Mouse (Mus musculus) stomach, postnatal 0 days (tissue): ENCODE data around the gene Fam76a. TPM values are rescaled to one million over a fixed set of nuclear protein-coding genes. Genes with fewer than 3 reads are reported as not detected.
A peak's percentile ranks its signal among the peaks of the same experiment; 100 is the strongest.

Source experiments
- ATAC-seq: fragments of 200-750 bp; cut with Nextera tagmentation; 2 replicates; pipeline ENCODE4 v1.8.0; 2017; ENCODE audit not compliant: low FRiP score, low TSS enrichment
- DNase-seq: peaks from one replicate; pipeline ENCODE4 v3.0.0-alpha.2; 2016; ENCODE audit warnings: low spot score
- H3K27ac ChIP-seq: fragments of 300-500 bp; sonication (generic); replicated peaks from 2 replicates; pipeline ENCODE4 v1.5.1; 2014; ENCODE audit warnings: mild to moderate bottlenecking, control low read depth
- H3K27me3 ChIP-seq: fragments of 300-500 bp; sonication (generic); 2 replicates; pipeline ENCODE4 v1.6.1; 2014; ENCODE audit warnings: low read length; ENCODE audit not compliant: control insufficient read depth, insufficient read depth
- H3K36me3 ChIP-seq: fragments of 300-500 bp; sonication (generic); 2 replicates; pipeline ENCODE4 v1.6.1; 2014; ENCODE audit warnings: low read length, mixed read lengths; ENCODE audit not compliant: control insufficient read depth, insufficient read depth
- H3K4me1 ChIP-seq: fragments of 300-500 bp; sonication (generic); replicated peaks from 2 replicates; pipeline ENCODE4 v1.6.1; 2014; ENCODE audit warnings: antibody characterized with exemption; ENCODE audit not compliant: control insufficient read depth, insufficient read depth
- H3K4me2 ChIP-seq: fragments of 300-500 bp; sonication (generic); replicated peaks from 2 replicates; pipeline ENCODE4 v1.6.1; 2014; ENCODE audit warnings: low read depth, mild to moderate bottlenecking, control low read depth, moderate library complexity
- H3K4me3 ChIP-seq: fragments of 300-500 bp; sonication (generic); 2 replicates; pipeline ENCODE4 v1.5.1; 2014; ENCODE audit warnings: low read depth, low read length, control low read depth
- H3K9ac ChIP-seq: fragments of 300-500 bp; sonication (generic); 2 replicates; pipeline ENCODE4 v1.6.1; 2014; ENCODE audit warnings: mild to moderate bottlenecking, low read length, control low read depth, mixed read lengths
- H3K9me3 ChIP-seq: fragments of 300-500 bp; sonication (generic); 2 replicates; pipeline ENCODE4 v1.6.1; 2016; ENCODE audit warnings: low read length; ENCODE audit not compliant: control insufficient read depth
- CTCF ChIP-seq: IDR thresholded peaks from 2 replicates; pipeline ENCODE4 v1.5.1; 2016; ENCODE audit warnings: antibody characterized with exemption, low read depth, mild to moderate bottlenecking, moderate library complexity
- EP300 ChIP-seq: optimal IDR thresholded peaks from 2 replicates; pipeline ENCODE3; 2016; ENCODE audit warnings: antibody characterized with exemption
- WGBS: fragments of 180-500 bp; shearing (Covaris S2); extraction: QIAGEN DNeasy Blood & Tissue Kit; methylation state at CpG from one replicate; pipeline ENCODE4 v1.1.7; 2014; 5-methylcytosine and 5-hydroxymethylcytosine counted together
- polyA plus RNA-seq: library from polyadenylated mRNA; unstranded; fragments of >200 nt; fragmentation: Nextera tagmentation; extraction: Ambion mirVana; gene quantifications from 2 replicates; pipeline ENCODE4 v1.2.1, GENCODE M21; 2015

Fam76a gene
- polyA plus RNA-seq, 1 experiment from 2014 or later, result 34.3 TPM

GRCm38 (mm10) chr4:132946047-132947001 is 24.0 kb upstream of the Fam76a start:
- no peaks in the 10 kb centered on the region for H3K9me3 ChIP-seq
- WGBS, result 6% methylated on average over 27 of the region's 27 CpGs
- DNase-seq, result peak; percentile 74

GRCm38 (mm10) chr4:132945261-132946046 is 23.1 kb upstream of the Fam76a start:
- 3% methylated on average over 15 of the region's 15 CpGs for WGBS
- peak overlapping the region; percentile 47 for H3K9ac ChIP-seq

More at GRCm38 (mm10) chr4:132946047-132947001, 24.0 kb upstream of the Fam76a start:
- peak; percentile 85 for ATAC-seq
- Histone ChIP-seq H3K27ac (peak overlapping the region; percentile 92), H3K9ac (peak overlapping the region; percentile 47), H3K27me3 (no peaks in the 10 kb centered on the region), H3K4me3 (peak overlapping the region; percentile 8; the same call in 1 of the 2 replicates), H3K4me1 (0 out of 2 replicates have a peak, but pooled peaks cover 4% of the 10 kb centered on the region), H3K4me2 (peak overlapping the region; percentile 48), H3K36me3 (no peaks in the 10 kb centered on the region)
- TF ChIP-seq EP300, result no peak
- no peak for TF ChIP-seq CTCF

DNA sequence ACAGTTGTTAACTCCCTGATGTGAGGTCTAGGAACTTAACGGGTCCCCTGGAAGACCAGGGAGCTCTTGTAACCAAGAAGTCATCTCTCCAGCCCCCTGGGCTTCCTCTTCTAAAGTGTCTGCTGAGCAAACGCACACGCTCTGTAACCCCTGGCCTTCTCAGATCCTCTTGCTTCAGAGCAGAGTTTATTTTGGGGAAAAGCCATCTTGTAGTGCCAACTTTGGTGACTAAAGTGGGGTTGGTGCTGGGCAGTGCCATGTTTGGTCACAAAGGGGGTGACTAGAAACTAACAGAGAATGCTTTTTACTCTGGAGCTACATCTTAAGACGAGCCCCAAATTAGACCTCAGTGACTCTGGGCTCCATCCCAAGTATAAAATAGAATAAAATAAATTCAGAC is 22.4 kb upstream of the Fam76a start:
- H3K4me3 ChIP-seq, result no peak overlapping the region
- ATAC-seq, result no peak
- H3K9ac ChIP-seq, result no peak overlapping the region
- H3K4me1 ChIP-seq, result 0 out of 2 replicates have a peak, but pooled peaks cover 4% of the 10 kb centered on the region
- H3K27ac ChIP-seq, result no peak overlapping the region
- no peaks in the 10 kb centered on the region for H3K9me3 ChIP-seq
- H3K27me3 ChIP-seq, result no peaks in the 10 kb centered on the region
- H3K4me2 ChIP-seq, result no peak overlapping the region
- 62% methylated on average over 4 of the region's 4 CpGs for WGBS
- TF ChIP-seq CTCF (no peak), EP300 (no peak)
- no peak for DNase-seq
- H3K36me3 ChIP-seq, result no peaks in the 10 kb centered on the region

More at GRCm38 (mm10) chr4:132945261-132946046, 23.1 kb upstream of the Fam76a start:
- peak overlapping the region; percentile 92 for H3K27ac ChIP-seq
- H3K4me2 ChIP-seq, result peak overlapping the region; percentile 48
- peak overlapping the region; percentile 8; the same call in 1 of the 2 replicates for H3K4me3 ChIP-seq
- H3K4me1 ChIP-seq, result 0 out of 2 replicates have a peak, but pooled peaks cover 4% of the 10 kb centered on the region
- H3K36me3 ChIP-seq, result no peaks in the 10 kb centered on the region
- peak; percentile 70 for ATAC-seq
- H3K9me3 ChIP-seq, result no peaks in the 10 kb centered on the region
- DNase-seq, result peak; percentile 84
- TF ChIP-seq CTCF (peak; percentile 96), EP300 (no peak)
- no peaks in the 10 kb centered on the region for H3K27me3 ChIP-seq

DNA sequence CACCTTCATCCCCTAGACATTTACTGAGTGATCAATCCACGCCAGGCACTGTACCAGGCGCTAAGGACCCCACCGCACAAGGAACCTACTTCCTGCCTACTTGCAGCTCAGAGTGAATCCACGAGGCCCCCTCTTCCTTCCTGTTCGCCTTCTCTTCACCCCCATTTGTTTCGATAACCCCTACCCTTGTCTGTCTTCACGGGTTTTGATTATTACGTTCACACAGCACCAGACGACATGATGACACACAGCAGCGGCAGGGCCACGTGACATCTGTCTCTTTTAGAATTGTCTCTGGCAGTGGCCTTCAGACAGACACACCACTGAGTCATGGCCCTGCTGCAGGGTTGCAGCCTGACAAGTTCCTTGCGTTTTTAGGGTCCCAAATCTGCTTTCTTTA is 21.7 kb upstream of the Fam76a start:
- Histone ChIP-seq H3K9me3 (no peaks in the 10 kb centered on the region), H3K36me3 (no peaks in the 10 kb centered on the region), H3K9ac (no peak overlapping the region), H3K4me3 (no peak overlapping the region), H3K4me2 (no peak overlapping the region), H3K27me3 (no peaks in the 10 kb centered on the region), H3K4me1 (0 out of 2 replicates have a peak, but pooled peaks cover 4% of the 10 kb centered on the region), H3K27ac (no peak overlapping the region)
- ATAC-seq (no peak), DNase-seq (no peak)
- TF ChIP-seq CTCF (no peak), EP300 (no peak)
- WGBS, result 71% methylated on average over 12 of the region's 12 CpGs

- H3K27ac ChIP-seq, result no peak overlapping the region
- H3K4me2 ChIP-seq, result no peak overlapping the region
- DNase-seq (no peak), ATAC-seq (no peak)
- no peaks in the 10 kb centered on the region for H3K27me3 ChIP-seq
- H3K9me3 ChIP-seq, result no peaks in the 10 kb centered on the region
- WGBS, result 50% methylated on average over 8 of the region's 8 CpGs
- H3K9ac ChIP-seq, result no peak overlapping the region
- H3K4me3 ChIP-seq, result no peak overlapping the region
- H3K4me1 ChIP-seq, result 0 out of 2 replicates have a peak, but pooled peaks cover 4% of the 10 kb centered on the region
- no peak for TF ChIP-seq CTCF
- no peak for TF ChIP-seq EP300
- no peaks in the 10 kb centered on the region for H3K36me3 ChIP-seq
Measured at GRCm38 (mm10) chr4:132943088-132943487, 20.7 kb upstream of the Fam76a start.
